Mouse (Mus musculus) cortical plate, adult 2 months (tissue): ENCODE measurements around the gene Sec23b.

ENCODE experiments used
- CTCF ChIP-seq: fragments of 200-500 bp; IDR thresholded peaks from 2 replicates; pipeline ENCODE4 v1.5.1; 2011; ENCODE audit warnings: mild to moderate bottlenecking, control low read depth, low read length; ENCODE audit not compliant: insufficient read depth; ENCODE audit errors: extremely low read depth
- POLR2A ChIP-seq: fragments of 200-500 bp; IDR thresholded peaks from 2 replicates; pipeline ENCODE4 v1.6.1; 2011; ENCODE audit warnings: mild to moderate bottlenecking, low read length, control low read depth; ENCODE audit not compliant: insufficient read depth; ENCODE audit errors: extremely low read depth

- TF ChIP-seq CTCF (no peak), POLR2A (no peak)
These were observed 78.7 kb downstream of the Sec23b start for GRCm38 (mm10) chr2:144634729-144635128.
